In genomic region chr6:125492033-125492432, GRCm38 (mm10) we compare ENCODE assay signal across 8 mouse cellular contexts. TPM values are rescaled to one million over a fixed set of nuclear protein-coding genes. Genes with fewer than 3 reads are reported as not detected.
DNase-seq lines count a peak whose midpoint lies in the region; ATAC-seq and TF ChIP-seq lines count a peak whose summit lies in the region.

No protein-coding gene starts in this region.

- H3K4me2 ChIP-seq in limb, embryonic 12.5 days = peak overlapping the region; percentile 92; the same call in 1 of the 2 replicates
- H3K4me2 ChIP-seq in intestine, postnatal 0 days (replicated peaks; ENCODE audit: low read depth) = peak overlapping the region; percentile 88; the same call in 1 of the 2 replicates

- intact Hi-C loops in gastrocnemius, adult 2 months (cut with DNase I) = no loop called here

- in situ Hi-C loops in ES-E14 (cut with MboI; ENCODE audit: low sequenced_read_pairs in 2 of 2, unreplicated experiment in 2 of 2) = no loop called here

- ATAC-seq in limb, embryonic 12.5 days (ENCODE audit: insufficient number of reproducible peaks, insufficient read depth, low FRiP score, low TSS enrichment, low read depth) = no peak
- ATAC-seq in intestine, postnatal 0 days = no peak

- TF ChIP-seq CTCF in gastrocnemius, adult 2 months (IDR thresholded peaks at IDR 0.05) = no peak
- TF ChIP-seq CTCF in intestine, postnatal 0 days (IDR thresholded peaks at IDR 0.05; ENCODE audit: low read depth) = no peak

- no peak overlapping the region for H3K9ac ChIP-seq in limb, embryonic 12.5 days (replicated peaks)
- H3K9ac ChIP-seq in ES-E14 (ENCODE audit: insufficient read depth, low read depth, low read length, poor library complexity, severe bottlenecking) = no peak overlapping the region; the same call in 1 of the 2 replicates
- no peak overlapping the region for H3K9ac ChIP-seq in intestine, postnatal 0 days (ENCODE audit: low read depth, low read length)

- peak overlapping the region; percentile 92 for H3K27ac ChIP-seq in gastrocnemius, adult 2 months
- no peak overlapping the region for H3K27ac ChIP-seq in limb, embryonic 12.5 days
- no peak overlapping the region for H3K27ac ChIP-seq in limb, embryonic 10.5 days
- peak overlapping the region; percentile 14; the same call in 1 of the 2 replicates for H3K27ac ChIP-seq in ES-E14 (ENCODE audit: insufficient read depth, low read depth, low read length, poor library complexity, severe bottlenecking)
- H3K27ac ChIP-seq in intestine, postnatal 0 days (ENCODE audit: low read depth, low read length) = no peak overlapping the region; the same call in 1 of the 2 replicates

- WGBS in limb, embryonic 12.5 days = 68% methylated on average over 9 of the region's 9 CpGs
- 71% methylated on average over 9 of the region's 9 CpGs for WGBS in limb, embryonic 10.5 days
- 68% methylated on average over 9 of the region's 9 CpGs for WGBS in intestine, postnatal 0 days

- peak overlapping the region; percentile 93 for H3K4me3 ChIP-seq in gastrocnemius, adult 2 months
- no peak overlapping the region for H3K4me3 ChIP-seq in limb, embryonic 12.5 days (replicated peaks)
- H3K4me3 ChIP-seq in limb, embryonic 10.5 days = no peak overlapping the region
- H3K4me3 ChIP-seq in ES-E14 (ENCODE audit: insufficient read depth in 1 of 2, low read depth in 1 of 2, low read length in 2 of 2, poor library complexity in 1 of 2, severe bottlenecking in 1 of 2) = peak overlapping the region in 1 of 2 experiments; percentile 87; a peak in 2 of 4 replicates
- H3K4me3 ChIP-seq in intestine, postnatal 0 days (ENCODE audit: low read depth, low read length) = no peak overlapping the region

- no peaks in the 10 kb centered on the region for H3K9me3 ChIP-seq in limb, embryonic 12.5 days
- H3K9me3 ChIP-seq in limb, embryonic 10.5 days (replicated peaks) = no peaks in the 10 kb centered on the region
- H3K9me3 ChIP-seq in ES-E14 (ENCODE audit: control insufficient read depth, insufficient read depth, low read depth, low read length) = no peaks in the 10 kb centered on the region
- H3K9me3 ChIP-seq in intestine, postnatal 0 days (ENCODE audit: control insufficient read depth) = no peaks in the 10 kb centered on the region

- no peak for DNase-seq in gastrocnemius, adult 2 months
- DNase-seq in gastrocnemius, adult 18-20 months (ENCODE audit: low spot score) = no peak
- no peak for DNase-seq in limb, embryonic 10.5 days (ENCODE audit: low spot score)
- no peak for DNase-seq in ES-E14 (ENCODE audit: low read depth, low spot score)
- DNase-seq in retina, postnatal 1 day = no peak
- DNase-seq in cerebellum, adult 8-10 months = no peak

- H3K36me3 ChIP-seq in limb, embryonic 12.5 days = no peaks in the 10 kb centered on the region
- H3K36me3 ChIP-seq in limb, embryonic 10.5 days = no peaks in the 10 kb centered on the region
- peaks cover 7% of the 10 kb centered on the region; the same call in 1 of the 2 replicates for H3K36me3 ChIP-seq in ES-E14 (ENCODE audit: control insufficient read depth, insufficient read depth, low read length, poor library complexity, severe bottlenecking)
- no peaks in the 10 kb centered on the region; the same call in 1 of the 2 replicates for H3K36me3 ChIP-seq in intestine, postnatal 0 days (ENCODE audit: control insufficient read depth, insufficient read depth)

- peaks cover 36% of the 10 kb centered on the region for H3K4me1 ChIP-seq in limb, embryonic 12.5 days (replicated peaks)
- H3K4me1 ChIP-seq in limb, embryonic 10.5 days = peaks cover 17% of the 10 kb centered on the region
- H3K4me1 ChIP-seq in ES-E14 (ENCODE audit: control insufficient read depth in 2 of 2, insufficient read depth in 2 of 2, low read length in 2 of 2, poor library complexity in 1 of 2) = peaks cover 15 to 24% of the 10 kb centered on the region in 2 experiments
- 0 out of 2 replicates have a peak, but pooled peaks cover 6% of the 10 kb centered on the region for H3K4me1 ChIP-seq in intestine, postnatal 0 days (replicated peaks; ENCODE audit: control insufficient read depth, insufficient read depth, low read length)

- peaks cover 38% of the 10 kb centered on the region for H3K27me3 ChIP-seq in limb, embryonic 12.5 days
- H3K27me3 ChIP-seq in limb, embryonic 10.5 days (ENCODE audit: low read depth, poor library complexity, severe bottlenecking) = peaks cover 66% of the 10 kb centered on the region
- H3K27me3 ChIP-seq in intestine, postnatal 0 days (replicated peaks; ENCODE audit: control insufficient read depth, insufficient read depth, low read length) = no peaks in the 10 kb centered on the region

TF ChIP-seq in ES-E14, 5 proteins besides CTCF, POLR2A, EP300 and RAD21:
- TF ChIP-seq ZC3H11A (IDR thresholded peaks at IDR 0.05; ENCODE audit: borderline replicate concordance, low read depth, low read length) (no peak), CHD2 (IDR thresholded peaks at IDR 0.05; ENCODE audit: low read depth, low read length) (no peak), MAFK (IDR thresholded peaks at IDR 0.05; ENCODE audit: insufficient read depth, low read depth, low read length) (no peak), HCFC1 (IDR thresholded peaks at IDR 0.05; ENCODE audit: borderline replicate concordance, insufficient read depth, low read length) (no peak)

RNA-seq across cellular contexts. Expression of gene Cd9, which starts 2.6 kb away (rescaled TPM):
- total RNA-seq in gastrocnemius, adult 2 months (2021) = 10 to 100 TPM; 19.1 to 30.7 TPM
- total RNA-seq in gastrocnemius, adult 18-20 months (2021) = 10 to 100 TPM; 18.2 to 26.0 TPM
- 65.5 and 71.0 TPM in 2 replicates for polyA plus RNA-seq in limb, embryonic 12.5 days (2016; fragmentation: Nextera tagmentation; extraction: Ambion mirVana)
- polyA plus RNA-seq in limb, embryonic 10.5 days (2016; fragmentation: Nextera tagmentation; extraction: Ambion mirVana) = 22.5 and 33.2 TPM in 2 replicates
- total RNA-seq in ES-E14 (2012; rRNA removed) = 228 and 374 TPM in 2 replicates
- 96.1 and 99.5 TPM in 2 replicates for polyA plus RNA-seq in intestine, postnatal 0 days (2015; fragmentation: Nextera tagmentation; extraction: Ambion mirVana)

RNA-seq across cellular contexts. Expression of gene Vwf, which starts 54.5 kb away (rescaled TPM):
- total RNA-seq in gastrocnemius, adult 2 months (2021) = 10 to 100 TPM; 12.5 to 15.3 TPM
- 10 to 100 TPM; 16.3 to 18.7 TPM for total RNA-seq in gastrocnemius, adult 18-20 months (2021)
- 2.9 and 5.1 TPM in 2 replicates for polyA plus RNA-seq in limb, embryonic 12.5 days (2016; fragmentation: Nextera tagmentation; extraction: Ambion mirVana)
- polyA plus RNA-seq in limb, embryonic 10.5 days (2016; fragmentation: Nextera tagmentation; extraction: Ambion mirVana) = 4.5 and 5.3 TPM in 2 replicates
- 3.0 and 6.8 TPM in 2 replicates for total RNA-seq in ES-E14 (2012; rRNA removed)
- 10.6 and 13.2 TPM in 2 replicates for polyA plus RNA-seq in intestine, postnatal 0 days (2015; fragmentation: Nextera tagmentation; extraction: Ambion mirVana)

Comparison
In these comparisons a context has a peak if more than half of its experiments do, and no peak if none do; other contexts are left out.
1. H3K27ac ChIP-seq: peak in gastrocnemius, adult 2 months (single experiment) and ES-E14 (single experiment); none in limb, embryonic 12.5 days (single experiment), limb, embryonic 10.5 days (single experiment) and intestine, postnatal 0 days (single experiment).